Mouse (Mus musculus) ES-E14 (cell line): ENCODE results near the gene Hist1h2bh.

ENCODE experiments used
- CHD2 ChIP-seq: IDR thresholded peaks from 2 replicates; pipeline ENCODE4 v1.6.1; 2014; ENCODE audit warnings: mild to moderate bottlenecking, low read depth, low read length, inconsistent platforms
- HCFC1 ChIP-seq: IDR thresholded peaks from 2 replicates; pipeline ENCODE4 v1.6.1; 2012; ENCODE audit warnings: low read length, inconsistent platforms, borderline replicate concordance; ENCODE audit not compliant: insufficient read depth
- MAFK ChIP-seq: IDR thresholded peaks from 2 replicates; pipeline ENCODE4 v1.6.1; 2014; ENCODE audit warnings: mild to moderate bottlenecking, low read depth, low read length, inconsistent platforms; ENCODE audit not compliant: insufficient read depth

DNA sequence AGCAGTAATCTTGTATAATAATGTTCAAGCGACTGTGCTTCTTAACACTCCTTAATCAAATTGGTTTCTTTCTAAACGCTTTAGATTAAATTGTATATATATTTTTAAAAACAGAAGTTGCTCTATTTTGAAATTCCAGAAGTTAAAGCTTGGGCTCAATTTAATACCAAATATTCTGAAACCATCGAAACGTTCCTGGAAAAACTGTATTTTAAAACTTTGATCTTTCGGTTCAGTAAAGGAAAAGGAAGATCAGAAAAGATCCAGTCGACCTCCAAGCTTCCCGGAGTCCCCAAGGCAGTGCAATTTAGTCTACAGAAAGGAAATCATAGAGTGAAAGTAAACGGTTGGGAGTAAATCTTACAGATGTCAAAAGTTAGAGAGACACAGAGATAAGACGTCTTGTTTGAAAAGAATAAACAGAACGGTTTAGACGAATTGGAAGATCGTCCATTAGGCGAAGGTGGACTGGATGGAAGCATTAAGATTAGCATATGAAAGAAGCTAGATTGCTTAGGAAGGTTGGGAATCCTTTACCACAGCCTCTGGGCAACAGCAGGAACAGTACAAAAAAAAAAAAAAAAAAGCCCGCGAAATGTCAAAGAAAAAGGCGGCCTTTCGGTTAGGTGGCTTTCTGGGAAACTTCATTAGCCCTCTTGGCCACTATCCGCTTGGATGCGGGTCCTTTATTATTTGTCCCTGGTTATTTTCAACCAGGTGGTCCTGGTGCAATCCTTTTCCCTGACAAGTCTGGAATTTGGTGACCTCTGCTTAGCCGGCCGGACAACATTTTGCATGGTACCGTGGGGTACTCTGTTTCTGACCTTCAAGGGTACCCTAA is 43.1 kb upstream of the Hist1h2bh start:
- TF ChIP-seq MAFK (no peak), HCFC1 (no peak), CHD2 (no peak)
